Mouse (Mus musculus) adrenal gland, postnatal 4 days (tissue): ENCODE data around the gene Nxf3. TPM values are rescaled to one million over a fixed set of nuclear protein-coding genes. Genes with fewer than 3 reads are reported as not detected.
A peak's percentile ranks its signal among the peaks of the same experiment; 100 is the strongest.
"Not testable (repeated sequence)": the region's sequence is repeated elsewhere in the genome, so short reads cannot be mapped to it uniquely, and the experiment has no call there.

Experiments
- DNase-seq, 2 experiments: peaks; one replicate each; pipeline ENCODE4 v3.0.0; 2021 to 2022; ENCODE audit warnings: low spot score in 2 of 2, mixed read lengths in 2 of 2
- long read RNA-seq, 2 experiments: library from polyadenylated mRNA; stranded (forward); transcript quantifications; one replicate each; pipeline ENCODE4 v2.0.0; 2021
- total RNA-seq, 2 experiments: library from RNA; stranded (reverse); gene quantifications; 2 replicates each; pipeline ENCODE4 v1.2.3; 2021

Nxf3 gene
- total RNA-seq: under 1 TPM in 1 of 2 experiments, not detected in 1; 0.20 TPM
- long read RNA-seq, experiment 1: 0 reads
- long read RNA-seq, experiment 2: 0 reads

DNA sequence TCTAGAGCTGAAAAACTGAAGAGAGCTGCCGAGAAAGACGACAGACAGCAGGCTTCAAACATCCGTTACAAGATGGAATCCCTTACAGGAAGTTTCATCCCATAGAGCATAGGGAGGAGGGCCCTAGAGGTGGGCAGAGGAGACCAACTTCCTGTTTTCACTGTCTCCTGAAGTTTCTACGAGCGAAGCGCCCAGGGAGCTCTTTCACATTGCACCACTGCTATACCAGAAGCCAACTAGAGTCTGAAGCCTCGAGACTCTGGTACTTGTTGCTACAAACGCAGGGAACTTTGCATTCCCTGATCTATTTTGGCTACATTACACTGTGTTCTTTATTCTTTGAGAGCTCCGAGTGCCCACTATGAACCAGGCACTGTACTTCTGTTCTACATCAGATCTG lies at the start of gene Nxf3:
Gene Nxf3, minus strand, starts transcription at position 101 of the 400 bp plus-strand sequence.
- no peak for DNase-seq

DNA sequence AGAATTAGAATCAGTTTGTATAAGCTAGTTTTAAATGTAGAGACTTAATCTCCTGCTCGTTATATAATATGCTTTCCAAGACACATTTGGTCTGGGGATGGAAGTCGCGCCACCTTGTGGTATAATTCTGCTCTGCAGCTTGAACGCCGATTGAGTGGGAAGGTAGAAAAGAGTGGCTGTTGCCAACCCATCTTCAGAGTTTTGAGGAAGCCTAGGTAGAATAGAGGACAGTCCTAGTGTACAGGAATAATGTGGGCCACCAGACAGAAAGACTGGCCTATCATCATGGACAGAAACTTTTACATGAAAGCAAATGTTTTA lies 42.6 kb upstream of the Nxf3 start:
- DNase-seq: no peak

DNA sequence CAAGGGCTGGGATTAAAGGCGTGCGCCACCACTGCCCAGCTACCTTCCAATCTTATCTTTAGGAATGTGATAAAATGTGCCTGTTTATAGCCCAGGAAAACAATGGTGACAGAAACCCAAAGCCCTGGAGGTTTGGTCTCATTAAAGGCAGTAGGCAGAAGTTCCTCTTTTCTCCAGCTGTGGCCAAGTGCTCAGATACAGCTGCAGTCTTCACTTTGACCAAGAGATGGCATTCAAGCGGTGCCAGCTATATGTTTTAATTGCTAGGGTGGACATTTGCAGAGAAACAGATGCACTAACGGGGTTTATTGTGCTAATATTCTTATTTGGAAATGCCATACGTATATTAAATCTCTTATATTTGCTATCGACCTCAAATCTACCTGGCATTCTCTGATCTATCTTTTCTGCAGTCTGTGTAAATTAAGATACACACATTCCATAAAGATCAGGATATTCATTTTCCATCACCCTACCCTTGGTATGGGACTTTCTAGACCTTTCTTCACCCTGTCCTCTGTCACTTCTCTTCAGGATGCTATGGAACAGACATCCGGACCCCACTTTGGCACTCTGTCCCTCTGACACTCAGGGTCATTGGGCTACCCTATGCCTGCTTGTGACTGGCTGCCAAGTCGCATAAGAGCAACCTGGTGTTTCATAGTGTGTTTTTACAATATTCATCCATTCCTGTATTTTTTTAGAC lies 42.1 kb upstream of the Nxf3 start:
- no peak for DNase-seq

DNA sequence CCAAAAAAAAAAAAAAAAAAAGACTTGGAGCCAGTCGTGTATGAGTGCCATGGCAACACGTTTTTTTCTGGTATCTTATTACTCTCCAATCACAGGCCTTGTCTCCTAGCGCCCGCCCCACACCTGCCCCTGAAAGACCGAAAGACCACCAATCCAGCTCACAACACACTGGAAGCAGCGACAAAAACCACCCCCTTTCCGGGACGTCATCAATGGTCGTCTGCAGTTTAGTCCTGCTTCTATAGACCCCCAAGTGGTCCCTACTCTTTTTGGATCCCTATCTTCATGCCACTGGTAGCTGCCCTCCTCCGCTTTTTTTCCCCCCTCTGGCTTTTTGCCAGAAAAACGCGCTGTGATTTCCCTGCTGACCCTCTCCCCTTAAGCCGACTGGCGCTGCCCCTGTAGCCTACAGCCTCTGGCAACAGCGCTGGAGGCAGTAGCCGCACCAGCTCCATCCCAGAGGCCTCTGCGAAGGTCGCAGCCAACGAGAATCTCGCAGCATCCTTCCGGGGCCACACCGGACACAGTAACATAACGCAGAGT lies 30.4 kb upstream of the Nxf3 start:
- DNase-seq: peak in 1 of 2 experiments; percentile 4

DNA sequence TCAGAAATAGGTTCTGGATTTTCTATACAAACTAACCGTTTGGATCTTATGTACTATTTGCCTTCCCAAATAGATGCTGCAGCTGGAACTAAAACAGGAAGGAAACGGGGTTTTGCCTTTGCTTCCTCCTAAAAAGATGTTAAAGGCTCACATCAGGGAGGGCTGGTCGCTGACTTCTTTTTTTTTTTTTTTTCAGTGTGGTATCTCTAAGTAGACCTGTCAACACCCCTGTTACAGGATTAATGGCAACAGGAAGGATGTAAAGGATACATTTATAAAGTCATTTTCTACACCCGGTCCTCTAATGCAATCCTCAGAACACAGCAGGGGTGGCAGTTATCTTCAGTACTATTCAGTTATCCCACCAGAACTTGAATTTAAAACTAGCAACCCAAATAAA lies 30.0 kb upstream of the Nxf3 start:
- DNase-seq: no peak

DNA sequence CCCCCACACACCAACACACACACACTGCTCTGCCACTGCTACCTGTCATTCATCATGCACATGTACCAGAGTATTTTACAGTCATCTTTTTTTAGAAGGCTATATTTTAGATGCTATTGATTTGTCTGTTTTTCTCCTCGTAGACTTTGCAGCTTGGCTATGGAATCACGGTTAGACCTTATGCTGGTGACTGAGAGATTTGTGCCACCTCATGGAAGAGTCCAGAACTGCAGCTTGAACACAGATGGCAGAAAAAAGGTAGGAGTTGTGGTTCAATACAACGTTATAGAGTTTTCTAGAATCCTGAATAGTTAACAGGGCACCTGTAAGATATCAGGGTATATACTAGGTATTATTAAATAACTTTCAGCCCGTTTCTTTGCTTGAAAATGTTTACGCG lies 22.9 kb upstream of the Nxf3 start:
- no peak for DNase-seq

DNA sequence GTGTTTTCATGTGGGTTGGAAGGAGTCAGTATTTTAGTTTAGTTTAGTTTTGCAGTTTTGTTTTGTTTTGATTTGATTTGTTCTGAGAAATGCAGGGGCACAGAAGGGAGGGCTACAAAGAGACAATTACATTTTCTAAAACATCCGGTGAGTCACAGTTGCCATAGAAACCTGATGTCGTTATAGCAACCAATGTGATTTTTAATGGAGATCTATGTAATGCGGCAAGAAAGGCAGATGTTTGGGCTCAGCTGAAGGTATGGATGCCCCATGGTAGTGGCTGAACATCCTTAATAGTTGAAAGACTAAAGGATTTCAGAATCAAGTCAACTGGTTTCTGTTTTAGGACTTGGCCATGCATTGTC lies 19.7 kb upstream of the Nxf3 start:
- DNase-seq: no peak

DNA sequence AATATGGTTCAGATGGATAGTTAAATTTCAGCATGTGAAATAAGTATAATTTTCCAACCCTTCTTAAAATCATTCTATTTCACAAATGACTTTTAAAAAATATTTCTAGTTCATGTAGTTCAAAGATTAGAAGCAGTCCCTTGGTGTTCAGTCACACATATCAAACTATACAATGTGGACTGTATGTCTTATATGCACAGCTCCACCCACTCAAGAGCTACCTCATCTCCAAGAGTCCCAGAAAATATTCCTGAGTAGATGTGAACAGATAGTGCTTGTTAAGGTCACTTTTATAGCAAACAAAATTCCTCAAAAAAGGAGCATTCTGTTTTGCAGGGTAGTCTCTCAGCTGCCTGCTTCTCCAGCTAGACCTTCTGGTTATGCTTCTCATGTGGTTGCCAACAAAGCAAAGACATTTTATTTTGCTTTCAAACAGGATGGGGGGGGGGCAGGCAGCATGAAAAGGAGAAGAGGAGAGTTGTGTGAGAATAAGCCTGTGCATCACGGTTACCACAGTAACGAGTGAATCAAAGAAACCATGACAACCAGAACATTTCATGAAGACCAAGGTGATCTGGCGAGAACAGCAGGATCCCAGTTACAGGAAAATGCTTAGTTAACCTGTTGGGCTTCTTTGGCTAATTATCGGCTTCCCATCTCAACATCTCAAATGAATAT lies 19.1 kb upstream of the Nxf3 start:
- no peak for DNase-seq

DNA sequence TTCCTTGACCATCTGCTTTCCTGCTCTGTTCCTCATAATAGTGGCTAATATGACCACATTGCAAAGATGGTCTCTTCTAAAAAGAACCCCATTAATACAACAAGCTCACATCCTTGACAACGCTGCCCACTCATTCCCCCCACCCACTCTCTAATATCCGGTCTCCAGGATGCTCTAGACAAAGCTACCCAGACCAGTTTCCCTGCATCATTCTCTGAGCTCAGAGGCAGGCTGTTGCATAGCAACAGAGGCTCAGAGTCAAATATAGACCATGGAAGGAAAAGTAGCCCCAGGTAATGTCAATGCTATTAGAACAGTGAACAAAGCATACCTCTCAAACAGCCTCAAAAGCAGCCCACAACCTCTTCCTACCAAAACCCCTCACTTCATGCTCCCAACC lies 9.4 kb upstream of the Nxf3 start:
- DNase-seq: no peak

DNA sequence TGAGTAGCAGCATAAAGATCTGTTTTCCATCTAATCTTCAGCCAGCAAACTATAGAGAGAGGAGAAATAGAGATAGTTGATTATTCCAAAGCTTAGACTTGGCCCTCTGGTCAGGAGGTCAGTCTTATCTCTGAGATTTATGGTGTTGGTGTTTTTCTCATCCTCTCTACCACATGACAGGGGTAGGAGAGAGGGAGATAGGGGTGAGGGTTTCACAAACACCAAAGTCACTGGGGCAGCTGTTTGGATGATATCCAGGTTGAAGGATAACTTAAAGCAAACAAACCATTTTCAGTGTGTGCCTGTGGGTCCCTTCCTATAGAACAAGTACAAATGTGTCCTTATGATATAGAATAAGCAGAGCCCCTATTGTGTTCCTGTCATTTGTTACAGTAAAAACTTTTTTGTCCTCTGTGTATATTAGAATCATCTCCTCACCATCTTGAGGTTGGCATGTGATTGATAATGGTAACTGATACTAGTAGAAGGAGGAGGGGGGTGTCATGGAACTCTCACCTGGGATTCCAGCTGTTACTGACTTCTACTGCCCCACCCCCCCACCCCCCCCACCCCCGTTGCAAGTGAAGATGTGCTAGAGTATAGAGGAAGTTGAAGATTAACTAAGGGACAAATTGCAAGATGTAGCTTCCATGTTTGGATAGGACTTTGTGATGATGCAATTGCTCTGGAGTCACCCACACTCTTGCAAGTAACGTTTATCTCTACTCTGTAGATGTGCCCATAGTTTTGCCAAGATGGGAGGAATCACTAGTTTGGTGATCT lies 7.6 kb upstream of the Nxf3 start:
- DNase-seq: no peak

DNA sequence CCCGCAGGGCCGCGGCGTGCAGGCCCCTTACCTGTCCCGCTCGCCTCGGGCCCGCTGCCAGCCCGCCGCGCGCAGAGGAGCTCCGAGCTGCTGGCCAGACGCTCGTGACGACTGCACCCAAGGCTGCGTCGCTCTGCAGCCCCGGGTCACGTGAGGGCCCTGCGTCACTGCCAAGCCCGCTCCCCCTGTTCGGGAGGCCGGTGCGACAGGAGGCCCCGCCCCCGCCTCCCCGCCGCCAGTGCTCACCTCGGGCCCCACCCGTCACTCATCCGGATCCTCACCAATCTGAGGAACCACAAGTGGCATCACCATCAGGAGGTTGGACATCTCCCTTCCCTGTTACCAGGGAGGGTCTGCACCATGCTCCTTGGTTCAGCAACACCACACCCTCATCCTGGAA lies 17.0 kb downstream of the Nxf3 start, which contains the start of gene Bex2:
Gene Bex2, minus strand, starts transcription at position 217 of the 400 bp plus-strand sequence.
- not testable (repeated sequence) for DNase-seq

DNA sequence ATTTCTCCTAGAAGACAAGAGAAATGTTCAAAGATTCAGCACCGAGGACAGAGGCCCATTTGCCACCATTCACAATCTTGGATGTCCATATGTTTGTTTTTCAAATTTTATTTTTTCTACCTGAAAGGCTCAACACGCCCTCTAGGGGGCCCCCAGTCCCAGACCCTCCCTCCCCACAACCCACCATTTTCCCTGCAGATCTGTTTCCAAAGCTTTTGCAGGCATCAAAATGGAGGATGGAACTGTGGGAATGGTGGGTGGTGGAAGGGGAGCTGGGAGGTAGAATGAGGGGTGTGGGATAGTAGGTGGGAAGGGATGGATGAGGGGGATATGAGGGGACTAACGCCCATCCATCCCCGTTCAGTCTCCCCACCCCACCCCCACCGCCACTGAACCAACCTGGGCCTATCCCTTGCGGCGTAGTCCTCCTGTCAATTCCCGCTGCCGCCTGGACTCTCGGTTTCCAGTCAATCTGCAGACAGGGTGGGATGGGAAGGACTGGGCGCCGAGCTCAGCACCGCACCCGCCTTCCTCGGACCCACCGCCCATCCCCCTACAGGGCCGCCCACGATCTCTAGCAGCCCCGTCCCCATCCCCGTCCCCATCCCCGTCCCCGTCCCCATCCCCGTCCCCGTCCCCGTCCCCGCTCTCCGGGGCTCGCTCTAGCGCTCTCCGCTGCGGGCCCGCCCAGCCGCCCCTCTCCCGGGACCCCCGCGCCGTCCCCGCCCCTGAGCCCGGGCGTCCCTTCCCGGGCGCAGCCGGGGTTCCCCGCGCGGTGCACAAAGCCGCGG lies 17.7 kb downstream of the Nxf3 start:
- DNase-seq: not testable (repeated sequence)

DNA sequence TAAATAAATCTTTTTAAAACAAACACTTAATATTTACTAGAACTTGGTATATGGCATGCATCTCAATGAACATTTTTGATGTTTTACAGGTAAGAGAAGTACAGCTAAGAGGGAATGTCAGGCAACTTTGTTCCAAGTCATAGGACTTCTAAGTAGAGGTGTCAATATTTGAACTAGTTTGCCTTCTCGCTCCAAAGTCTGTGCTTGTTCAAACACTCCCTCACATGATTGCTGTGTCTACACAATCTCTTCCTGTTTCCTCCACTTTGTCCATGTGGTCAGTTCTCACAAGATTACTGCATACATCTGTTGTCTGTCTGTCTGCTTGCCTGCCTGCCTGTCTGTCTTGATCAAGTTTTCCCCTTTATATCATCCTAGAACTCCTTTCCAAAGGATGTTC lies 24.4 kb downstream of the Nxf3 start:
- no peak for DNase-seq

DNA sequence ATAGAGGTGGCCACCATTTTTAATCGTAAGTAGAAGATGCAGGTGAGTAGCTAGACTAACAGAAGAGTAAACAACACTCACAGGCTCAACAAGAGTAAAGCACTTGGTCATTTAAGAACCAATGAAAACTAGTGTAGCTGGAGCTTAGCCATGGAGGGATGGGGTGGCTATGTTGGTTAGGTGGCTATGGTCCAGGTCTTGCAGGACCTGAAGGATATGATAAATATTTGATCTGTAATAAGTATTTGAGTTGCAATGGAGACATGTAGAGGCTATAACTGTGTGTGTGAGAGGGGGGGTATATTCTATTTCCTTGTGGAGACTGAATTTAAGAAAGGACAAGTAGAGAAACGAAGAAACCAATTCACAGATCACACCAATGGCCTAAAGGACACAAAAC lies 33.8 kb downstream of the Nxf3 start:
- no peak for DNase-seq

DNA sequence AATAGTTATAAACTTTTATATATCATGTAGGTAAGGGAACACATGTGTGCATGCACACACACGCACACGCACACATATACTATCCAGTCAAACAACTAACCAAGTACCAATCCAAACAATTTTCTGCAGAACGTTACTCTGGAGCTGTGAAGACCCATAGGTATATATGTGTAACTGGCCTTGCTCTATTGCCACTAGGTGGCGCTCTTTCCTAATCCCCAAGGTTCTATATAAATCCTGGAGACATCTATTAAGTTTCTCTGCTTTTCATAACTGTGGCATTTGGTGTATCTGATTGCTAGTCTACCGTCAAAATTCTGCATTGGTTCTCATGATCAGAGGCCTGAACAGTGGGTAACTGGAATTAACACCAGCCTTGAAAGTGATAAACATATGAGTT lies 37.5 kb downstream of the Nxf3 start:
- peak in 1 of 2 experiments; percentile 7 for DNase-seq

DNA sequence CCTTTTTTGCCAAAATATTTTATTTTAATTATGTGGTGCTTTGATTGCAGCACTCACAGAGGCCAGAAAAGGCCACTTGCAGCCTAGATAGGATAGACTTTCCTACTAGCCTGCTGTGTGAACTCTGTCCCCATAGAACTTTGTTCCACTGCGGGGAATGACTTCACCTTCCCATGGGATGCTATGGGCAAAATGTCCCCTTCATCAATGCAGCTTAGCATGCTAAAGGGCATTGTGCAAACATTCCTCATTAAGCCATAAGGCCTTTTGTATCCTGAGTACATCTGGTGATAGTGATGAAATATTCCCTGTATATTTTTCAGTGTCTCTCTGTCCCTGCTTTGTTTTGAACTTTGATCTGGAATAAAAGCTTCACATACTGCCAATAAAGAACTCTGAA lies 41.3 kb downstream of the Nxf3 start:
- no peak for DNase-seq

DNA sequence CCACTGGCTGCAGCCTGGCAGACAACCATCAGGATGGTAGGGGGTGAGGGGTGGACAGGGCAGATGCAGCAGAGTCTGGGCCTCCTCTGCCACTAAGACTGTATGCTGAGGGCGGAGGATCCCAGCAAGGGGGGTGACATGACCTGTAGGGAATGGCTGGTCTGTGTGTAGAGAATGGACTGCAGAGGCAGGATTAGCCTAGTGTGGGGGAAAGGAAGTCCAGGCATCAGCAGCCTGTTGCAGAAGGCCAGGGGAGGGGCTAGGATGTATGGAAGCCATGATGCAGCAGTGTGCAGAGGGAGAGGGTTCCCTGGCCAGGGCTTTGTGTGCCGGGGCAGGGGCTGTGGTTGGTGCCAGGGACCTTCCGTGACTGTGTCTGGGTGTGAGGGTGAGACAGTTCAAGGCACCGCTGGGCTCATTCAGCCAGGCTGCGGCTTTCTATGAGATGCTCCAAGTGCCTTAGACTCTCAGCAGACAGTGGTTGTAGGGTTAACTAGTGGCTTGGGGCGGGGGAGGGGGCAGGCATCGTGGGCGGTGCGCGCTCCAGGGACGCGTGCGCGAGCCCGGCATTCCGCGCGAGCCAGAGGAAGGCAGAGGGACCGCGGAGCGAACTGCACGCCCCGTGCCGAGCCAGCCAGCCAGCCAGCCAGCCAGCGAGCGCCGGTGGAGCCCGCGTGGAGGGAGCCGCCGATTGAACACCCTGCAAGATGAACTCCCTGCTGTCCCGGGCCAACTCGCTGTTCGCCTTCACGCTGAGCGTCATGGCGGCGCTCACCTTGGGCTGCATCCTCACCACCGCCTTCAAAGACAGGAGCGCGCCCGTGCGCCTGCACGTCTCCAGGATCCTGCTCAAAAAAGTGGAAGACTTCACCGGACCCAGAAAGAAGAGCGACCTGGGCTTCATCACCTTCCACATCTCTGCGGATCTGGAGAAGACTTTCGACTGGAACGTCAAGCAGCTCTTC lies 52.0 kb downstream of the Nxf3 start, which contains the start of gene Arxes1:
Gene Arxes1, plus strand, starts transcription at position 569 of the 965 bp plus-strand sequence.
- not testable (repeated sequence) for DNase-seq

DNA sequence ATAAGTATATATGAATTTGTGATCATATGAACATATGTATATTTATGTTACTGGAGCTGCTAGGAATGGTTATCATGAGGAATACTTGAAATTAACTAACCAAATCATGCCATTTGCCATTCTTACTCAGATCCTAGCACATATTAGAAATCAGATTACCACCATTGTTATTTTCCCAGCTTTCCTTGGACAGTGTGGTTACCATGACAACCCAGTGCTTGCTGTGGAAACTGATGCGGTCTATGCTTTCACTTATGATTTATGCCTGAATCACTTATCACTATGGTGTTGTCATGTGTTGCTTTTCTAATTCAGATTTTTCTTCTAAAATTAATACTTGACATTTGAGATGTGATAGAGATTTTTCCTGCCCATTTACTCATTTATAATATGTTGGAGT lies 54.7 kb downstream of the Nxf3 start:
- no peak for DNase-seq
